Mouse (Mus musculus): ENCODE measurements around the gene Rnf39.
A peak's percentile ranks its signal among the peaks of the same experiment; 100 is the strongest.

The Rnf39 gene

GRCm38 (mm10) chr17:36938056-36938455 is 4.7 kb upstream of the Rnf39 start:
- no peak for DNase-seq (ENCODE audit: low read depth in 2 of 2, low spot score in 2 of 2)

DNA sequence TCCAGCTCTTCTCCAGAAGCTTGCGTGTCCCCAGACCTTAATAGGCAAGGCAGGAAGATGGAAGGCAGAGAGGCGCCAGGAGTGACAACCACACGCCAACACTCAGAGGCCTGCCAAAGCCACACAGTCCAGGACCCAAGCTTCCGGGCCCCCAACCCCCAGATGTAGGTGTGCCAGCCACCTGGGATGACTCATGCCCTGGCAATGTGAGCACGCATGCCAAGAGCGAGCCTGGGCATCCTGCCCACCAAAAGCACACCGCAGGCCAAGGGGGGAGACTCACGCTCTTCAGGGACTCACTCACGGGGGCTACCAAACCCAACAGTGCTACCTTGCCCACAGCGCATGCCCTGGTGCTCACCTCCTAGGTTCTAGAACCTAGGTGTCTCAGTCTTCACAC is 327 bp upstream of the Rnf39 start:
- DNase-seq (ENCODE audit: low read depth in 2 of 2, low spot score in 2 of 2): peak; percentile 31 to 45

DNA sequence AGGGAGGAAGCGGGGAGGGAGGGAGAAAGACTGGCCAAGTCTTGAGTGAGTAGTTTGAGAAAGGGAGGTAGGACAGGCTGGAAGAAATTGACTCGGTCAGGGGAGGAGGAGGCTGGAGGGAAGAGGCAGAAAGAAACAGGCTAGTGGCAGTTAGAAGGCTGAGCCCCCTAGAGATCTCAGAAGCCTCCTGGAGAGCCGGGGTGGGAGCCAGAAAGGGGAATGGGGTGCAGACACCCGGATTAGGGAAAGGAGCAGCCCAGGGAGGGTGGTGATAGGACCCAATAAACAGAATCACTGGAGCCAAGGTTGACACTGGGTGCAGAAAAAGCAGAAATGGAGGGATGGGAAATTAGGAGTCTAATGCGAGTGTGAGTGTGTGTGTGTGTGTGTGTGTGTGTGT is 973 bp downstream of the Rnf39 start:
- no peak for DNase-seq (ENCODE audit: low read depth in 2 of 2, low spot score in 2 of 2)

- DNase-seq (ENCODE audit: low read depth in 2 of 2, low spot score in 2 of 2): peak in 1 of 2 experiments; percentile 20
Observed at GRCm38 (mm10) chr17:36944121-36944775, 1.5 kb downstream of the Rnf39 start.

DNA sequence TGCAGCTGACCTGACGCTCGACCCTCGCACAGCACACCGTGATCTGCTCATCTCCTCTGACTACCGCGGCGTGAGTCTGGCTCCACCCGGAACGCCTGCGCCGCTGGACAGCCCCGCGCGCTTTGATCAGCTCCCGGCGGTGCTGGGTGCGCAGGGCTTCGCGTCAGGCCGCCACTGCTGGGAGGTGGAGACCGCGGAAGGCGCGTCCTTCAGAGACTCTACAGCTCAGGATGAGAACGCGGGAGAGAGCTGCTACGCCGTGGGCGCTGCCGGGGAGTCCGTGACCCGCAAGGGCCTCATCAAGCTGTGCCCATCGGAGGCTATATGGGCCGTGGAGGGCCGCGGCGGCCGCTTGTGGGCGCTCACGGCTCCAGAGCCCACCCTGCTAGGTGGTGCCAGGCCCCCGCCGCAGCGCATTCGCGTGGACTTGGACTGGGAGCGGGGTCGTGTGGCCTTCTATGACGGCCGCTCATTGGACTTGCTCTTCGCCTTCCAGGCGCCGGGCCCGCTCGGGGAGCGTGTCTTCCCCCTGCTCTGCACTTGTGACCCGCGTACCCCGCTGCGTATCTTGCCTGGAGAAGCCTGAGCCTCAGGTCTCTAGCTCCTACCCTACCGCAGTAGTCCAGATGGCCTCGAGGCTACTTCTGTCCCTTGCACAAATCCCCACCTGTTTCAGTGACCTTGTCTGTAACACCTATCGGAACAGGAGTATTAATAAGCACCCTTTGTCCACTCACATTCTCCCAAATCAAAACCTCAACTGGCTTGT is 4.5 kb downstream of the Rnf39 start:
- peak in 1 of 2 experiments; percentile 31 for DNase-seq (ENCODE audit: low read depth in 2 of 2, low spot score in 2 of 2)

DNA sequence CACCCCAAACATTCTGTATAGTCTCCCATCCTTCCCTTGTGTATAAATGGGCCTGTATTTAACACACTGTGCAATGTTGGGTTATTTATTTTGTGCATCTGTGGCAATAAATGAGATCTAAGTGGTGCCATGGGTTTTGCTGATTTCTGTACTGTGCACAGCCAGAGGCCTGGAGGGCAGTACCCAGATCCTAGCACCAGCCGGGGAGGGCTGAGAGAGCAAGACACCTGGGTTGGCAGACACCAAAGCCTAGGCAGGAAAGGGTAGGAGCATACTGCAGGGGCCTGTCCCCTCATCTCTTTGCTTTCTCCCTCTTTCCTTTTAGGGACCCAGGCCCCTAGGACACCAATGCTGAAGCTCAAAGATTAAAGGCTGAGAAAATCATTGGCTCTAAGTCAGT is 5.6 kb downstream of the Rnf39 start:
- no peak for DNase-seq (ENCODE audit: low read depth in 2 of 2, low spot score in 2 of 2)

DNA sequence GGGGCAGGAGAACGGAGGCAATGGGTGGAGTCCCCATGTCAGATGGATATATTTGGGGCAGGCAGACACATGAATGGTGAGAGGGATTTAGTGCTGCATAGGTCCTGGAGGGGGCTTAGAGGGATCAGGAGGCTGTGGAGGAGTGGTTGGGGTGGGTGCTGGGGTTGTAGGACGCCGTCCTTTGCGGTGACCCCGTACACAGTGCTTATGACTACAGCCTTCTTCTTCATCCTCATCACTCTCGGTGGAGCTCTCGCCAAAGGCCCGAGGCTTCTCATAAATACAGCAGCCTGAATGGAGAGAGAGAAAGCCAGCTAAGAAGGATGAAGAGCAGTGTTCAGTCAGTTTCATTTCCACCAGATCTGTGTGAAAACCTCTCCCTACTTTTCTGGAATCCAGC is 6.5 kb downstream of the Rnf39 start:
- DNase-seq (ENCODE audit: low read depth in 2 of 2, low spot score in 2 of 2): no peak

DNA sequence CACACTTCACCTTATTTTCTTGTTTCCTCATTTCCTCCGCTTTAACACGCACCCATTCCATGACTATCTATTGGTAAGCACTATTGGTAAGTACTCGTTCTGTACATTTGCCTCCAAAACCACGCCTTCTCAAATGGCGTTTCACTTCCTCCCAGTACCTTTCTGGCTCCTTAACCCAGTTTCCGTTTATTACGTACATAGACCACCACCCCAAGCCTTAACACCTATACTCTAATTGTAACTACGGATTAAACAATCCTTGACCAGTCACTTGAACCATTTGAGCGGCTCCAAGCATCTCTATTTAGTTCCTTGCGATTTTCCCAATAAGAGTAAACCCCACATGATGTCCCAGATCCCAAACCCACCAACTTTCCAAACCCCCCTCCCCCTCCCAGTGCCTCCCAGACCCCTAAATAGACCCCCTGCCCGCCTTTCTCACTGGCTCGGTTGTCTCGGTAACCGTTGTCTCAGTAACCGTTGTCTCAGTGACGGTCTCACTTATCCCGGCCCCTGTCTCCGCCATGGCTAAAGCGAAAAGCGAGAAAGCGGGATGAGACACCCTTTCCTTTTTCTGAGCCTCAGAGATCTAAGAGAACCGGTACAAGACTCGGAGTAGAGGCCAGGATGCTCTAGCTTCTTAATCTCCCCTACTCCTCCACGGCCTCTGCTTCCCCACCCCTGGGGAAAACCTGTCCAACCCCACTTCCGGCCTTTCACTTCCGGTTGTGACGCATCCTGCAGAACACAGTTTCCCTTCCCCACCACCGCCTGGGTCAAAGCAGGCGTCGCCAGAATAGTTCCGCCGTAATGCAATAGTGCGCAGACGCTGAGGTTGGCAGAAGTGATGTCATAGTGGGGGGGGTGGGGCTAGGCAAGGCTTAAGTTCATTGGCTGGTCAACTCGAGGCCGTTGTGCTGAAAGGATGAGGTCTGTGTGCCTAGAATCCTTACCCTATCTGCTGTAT is 8.5 kb downstream of the Rnf39 start, which contains the start of gene Ppp1r11:
Ppp1r11 (minus strand) TSS at position 761 of the 967 bp plus-strand sequence.
- DNase-seq (ENCODE audit: low read depth in 2 of 2, low spot score in 2 of 2): peak; percentile 91 to 94

DNA sequence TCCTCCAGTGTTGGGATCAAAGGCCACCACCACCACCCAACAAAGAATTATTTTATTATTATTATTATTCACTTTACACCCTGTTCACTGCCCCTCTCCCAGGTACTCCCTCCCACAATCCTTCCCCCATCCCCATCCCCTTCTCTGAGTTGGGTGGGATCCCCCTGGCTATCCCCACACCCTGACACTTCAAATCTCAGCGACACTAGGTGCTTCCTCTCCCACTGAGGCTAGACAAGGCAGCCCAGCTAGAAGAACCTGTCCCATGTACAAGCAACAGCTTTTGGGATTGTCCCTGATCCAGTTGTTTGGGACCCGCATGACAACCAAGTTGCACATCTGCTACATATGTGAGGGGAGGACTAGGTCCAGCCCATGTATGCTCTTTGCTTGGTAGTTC is 9.9 kb downstream of the Rnf39 start:
- DNase-seq (ENCODE audit: low read depth in 2 of 2, low spot score in 2 of 2): no peak

DNA sequence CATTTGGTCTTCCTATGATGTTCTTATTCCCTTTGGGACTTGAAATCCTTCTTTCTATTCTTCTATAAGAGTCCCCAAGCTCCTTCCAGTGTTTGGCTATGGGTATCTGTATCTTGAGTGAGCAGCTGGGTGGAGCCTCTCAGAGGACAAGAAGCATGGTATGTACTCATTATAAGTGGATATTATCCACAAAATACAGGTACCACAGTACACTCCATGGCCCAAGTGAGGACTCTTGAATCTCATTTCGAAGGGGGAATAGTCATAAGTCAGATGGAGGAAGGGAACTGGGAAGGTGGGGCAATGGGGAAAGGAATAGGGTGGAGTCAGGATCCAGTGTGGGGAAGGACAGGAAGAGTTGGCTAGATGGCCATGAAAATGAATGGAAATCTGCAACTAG is 10.3 kb downstream of the Rnf39 start:
- DNase-seq (ENCODE audit: low read depth in 2 of 2, low spot score in 2 of 2): no peak

GRCm38 (mm10) chr17:36957999-36958743 is 15.5 kb downstream of the Rnf39 start, which contains the start of the genes Znrd1 and Znrd1as:
Gene Znrd1 (minus strand): TSS chr17:36958559.
Gene Znrd1as (plus strand): TSS chr17:36958592.
- DNase-seq (ENCODE audit: low read depth in 2 of 2, low spot score in 2 of 2): peak; percentile 77 to 87

DNA sequence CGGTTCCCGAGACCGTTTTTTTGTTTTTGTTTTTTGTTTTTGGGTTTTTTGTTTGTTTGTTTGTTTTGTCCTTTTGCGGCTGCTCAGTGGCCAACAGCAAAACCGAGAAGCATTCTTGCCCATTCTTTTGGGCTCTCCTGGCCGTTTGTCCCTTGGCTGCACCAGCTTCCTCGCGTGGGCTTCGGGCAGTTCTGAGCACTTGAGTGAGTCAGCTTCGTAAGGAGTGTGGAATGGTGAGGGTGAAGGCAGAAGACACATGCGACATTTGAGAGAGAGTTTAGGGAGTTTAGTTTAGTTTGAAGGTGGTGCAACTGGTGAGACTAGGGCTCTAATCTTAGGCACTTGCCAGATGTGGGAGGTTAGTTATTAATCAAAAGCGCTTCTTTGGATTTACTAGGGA is 16.2 kb downstream of the Rnf39 start:
- DNase-seq (ENCODE audit: low read depth in 2 of 2, low spot score in 2 of 2): no peak

DNA sequence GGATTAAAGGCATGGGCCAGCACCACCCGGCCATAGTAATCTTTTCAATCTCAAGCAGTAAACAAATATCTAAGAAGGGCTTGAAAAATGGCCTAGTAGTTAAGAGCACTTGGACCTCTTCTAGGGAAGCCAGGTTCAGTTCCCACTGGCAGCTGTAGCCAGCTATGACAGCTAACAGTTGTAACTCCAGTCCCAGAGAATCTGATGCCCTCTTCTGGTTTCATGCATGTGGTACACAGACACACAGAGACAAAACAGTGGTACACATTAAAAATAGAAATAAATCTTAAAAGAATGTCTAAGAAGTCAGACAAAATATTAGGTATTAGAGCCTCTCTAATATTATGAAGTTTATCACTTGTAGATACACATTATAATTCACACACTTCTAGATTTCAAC is 18.4 kb downstream of the Rnf39 start:
- no peak for DNase-seq (ENCODE audit: low read depth in 2 of 2, low spot score in 2 of 2)

DNA sequence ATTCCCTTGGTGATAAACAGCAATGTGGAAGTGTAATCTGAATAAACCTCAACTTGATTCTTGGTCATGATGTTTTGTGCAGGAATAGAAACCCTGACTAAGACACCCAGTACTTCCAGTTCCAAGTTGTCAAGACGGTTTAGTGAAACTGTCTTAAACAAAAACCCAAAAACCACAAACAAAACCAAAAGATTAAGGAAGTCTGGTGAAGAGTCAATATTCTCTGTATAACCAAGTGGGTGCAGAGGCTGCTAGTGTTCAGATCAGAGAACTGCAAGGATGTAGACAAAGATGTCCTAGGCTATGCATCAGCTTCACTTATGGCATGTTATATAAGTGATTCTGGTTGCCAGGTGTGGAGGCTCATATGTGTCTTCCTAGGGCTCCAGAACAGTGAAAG is 24.2 kb downstream of the Rnf39 start:
- DNase-seq (ENCODE audit: low read depth in 2 of 2, low spot score in 2 of 2): no peak

DNA sequence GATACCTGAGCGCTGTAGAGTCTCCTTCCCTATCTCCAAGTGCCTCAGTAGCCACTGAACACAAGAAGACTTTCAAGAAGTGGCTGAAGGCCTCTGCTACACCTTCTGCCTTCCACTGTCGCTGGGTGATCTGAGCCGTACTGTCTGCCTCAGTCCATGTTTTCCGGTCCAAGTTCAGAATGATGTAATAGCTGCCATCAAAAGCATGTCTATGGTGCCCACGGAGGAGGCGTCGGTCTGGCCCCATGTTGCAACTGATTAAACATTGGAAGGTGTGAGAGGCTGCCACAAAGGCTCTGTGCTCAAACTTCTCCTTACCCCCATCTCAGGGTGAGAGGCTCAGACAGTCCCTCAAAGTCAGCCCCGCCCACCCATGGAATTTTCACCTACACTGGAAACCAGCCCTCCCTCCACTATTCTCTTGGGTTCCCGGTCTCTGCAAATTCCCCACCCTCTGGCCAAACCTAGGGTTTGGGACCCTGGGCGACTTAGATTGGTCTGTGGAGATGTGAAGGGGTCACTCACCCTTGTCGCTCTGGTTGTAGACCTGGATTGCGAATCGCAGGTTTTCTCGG is 27.7 kb downstream of the Rnf39 start:
- no peak for DNase-seq (ENCODE audit: low read depth in 2 of 2, low spot score in 2 of 2)

DNA sequence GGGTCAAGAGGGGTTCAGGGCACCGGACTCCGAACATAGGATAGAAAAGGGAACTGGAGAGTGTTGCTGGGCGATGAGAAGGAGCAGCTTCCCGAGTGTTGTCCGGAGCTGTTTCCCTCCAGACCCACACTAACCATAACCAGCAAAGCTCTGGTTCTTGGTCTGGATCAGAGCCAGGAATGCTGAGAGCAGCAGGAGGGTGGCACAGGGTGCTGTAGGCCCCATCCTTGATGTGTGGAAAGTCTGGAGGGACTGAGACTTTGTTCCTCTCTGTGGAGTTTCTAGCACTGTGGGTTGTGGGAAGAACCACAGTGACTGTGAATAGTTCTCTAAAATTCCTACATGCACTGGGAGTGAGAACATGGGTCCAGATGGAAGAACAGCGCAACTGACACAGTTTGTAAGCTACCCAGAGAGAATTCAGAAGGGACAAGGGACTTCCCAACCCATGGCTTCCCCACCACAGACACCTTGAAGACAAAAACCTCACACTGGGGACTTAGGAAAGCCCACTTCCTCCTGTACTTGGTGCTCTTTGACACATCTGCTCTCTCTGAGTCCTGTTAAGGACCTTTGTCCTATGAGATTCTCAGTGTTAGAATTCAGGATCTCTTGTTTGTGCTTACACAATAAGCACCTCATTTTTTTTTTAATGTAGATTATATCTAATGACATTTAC is 28.6 kb downstream of the Rnf39 start:
- no peak for DNase-seq (ENCODE audit: low read depth in 2 of 2, low spot score in 2 of 2)

GRCm38 (mm10) chr17:36972791-36973190 is 30.1 kb downstream of the Rnf39 start:
- DNase-seq (ENCODE audit: low read depth in 2 of 2, low spot score in 2 of 2): peak; percentile 18 to 32

- DNase-seq (ENCODE audit: low read depth in 2 of 2, low spot score in 2 of 2): no peak
Observed at GRCm38 (mm10) chr17:36973271-36973787, 30.6 kb downstream of the Rnf39 start.

DNA sequence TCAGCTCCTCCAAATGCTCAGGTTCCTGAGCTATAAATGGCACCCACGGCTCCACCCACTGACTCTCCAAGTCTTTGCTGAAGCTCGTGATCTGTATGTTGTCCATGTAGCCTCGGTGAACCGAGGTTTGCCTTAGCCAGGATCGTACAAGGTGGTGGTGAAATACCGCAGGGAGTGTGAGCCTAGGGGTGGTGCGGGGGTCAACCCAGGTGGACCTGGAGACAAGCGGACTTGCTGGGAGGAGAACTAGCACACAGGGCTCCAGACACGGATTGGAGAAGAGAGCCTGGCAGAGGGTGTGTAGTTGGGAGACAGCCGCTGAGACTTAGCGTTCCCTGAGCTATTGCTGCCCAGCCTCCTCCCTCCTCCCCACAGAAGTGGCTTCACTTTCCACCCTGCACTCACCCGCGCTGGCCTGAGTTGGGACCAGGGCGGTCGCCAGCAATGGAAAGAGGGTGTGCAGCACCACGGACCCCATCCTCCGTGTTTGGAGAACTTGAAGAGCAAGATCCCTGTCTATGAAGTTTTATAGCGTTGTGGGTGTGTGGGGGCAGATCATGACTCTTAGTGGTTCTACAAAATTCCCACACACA is 38.6 kb downstream of the Rnf39 start, which contains the start of gene 2410137M14Rik:
2410137M14Rik (minus strand) TSS at position 17 of the 593 bp plus-strand sequence.
- no peak for DNase-seq (ENCODE audit: low read depth in 2 of 2, low spot score in 2 of 2)
